Mouse (Mus musculus) testis, postnatal 14 days (tissue): ENCODE measurements around the gene St7l.
A peak's percentile ranks its signal among the peaks of the same experiment; 100 is the strongest.
"Not testable (repeated sequence)": the region's sequence is repeated elsewhere in the genome, so short reads cannot be mapped to it uniquely, and the experiment has no call there.

Experiments
- DNase-seq: peaks from one replicate; pipeline ENCODE4 v3.0.0; 2021; ENCODE audit warnings: low spot score

The St7l gene

DNA sequence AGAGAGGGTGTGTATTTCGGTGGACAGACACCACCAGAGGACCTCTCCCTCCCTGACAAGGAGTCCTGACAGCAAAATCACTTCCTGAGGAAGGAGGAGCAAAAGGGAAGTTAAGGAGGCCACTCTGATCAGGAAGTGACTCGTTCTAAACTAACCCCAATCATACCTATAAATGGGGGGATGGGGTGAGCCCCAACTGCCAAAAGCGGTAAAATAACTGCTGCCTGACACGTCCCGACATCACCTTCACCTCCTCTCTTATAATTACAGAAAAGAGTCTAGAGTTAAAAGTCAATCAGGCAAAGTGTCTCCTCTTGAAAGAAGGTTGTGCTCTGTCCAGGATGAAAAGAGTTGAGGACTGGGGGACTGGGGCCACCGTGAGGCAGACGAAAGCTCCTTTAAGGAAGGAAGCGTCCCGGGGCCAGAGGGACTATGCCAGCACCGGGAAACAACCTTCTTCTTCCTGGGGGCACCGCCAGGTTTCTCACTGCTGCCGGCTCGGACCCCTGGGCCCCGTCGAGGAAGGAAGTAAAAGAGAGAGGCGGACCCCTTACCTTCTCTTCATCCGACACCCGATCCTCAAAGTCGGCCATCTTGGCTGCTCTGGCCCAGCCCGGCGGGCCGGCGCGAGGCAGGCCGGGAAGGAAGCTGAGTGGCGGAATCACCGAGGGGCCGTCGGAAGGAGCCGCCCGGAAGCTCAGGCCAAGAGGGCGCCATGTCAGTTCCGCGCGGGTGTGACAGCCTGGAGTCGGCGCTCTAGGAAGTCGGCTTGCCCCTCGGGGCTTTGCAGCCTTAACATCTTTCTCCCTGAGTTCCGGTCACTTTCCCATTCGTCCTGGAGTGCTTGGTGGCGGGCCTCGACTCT is at the start of gene St7l, which contains the start of gene Capza1:
St7l (plus strand) TSS at position 220 of the 865 bp plus-strand sequence.
Capza1 (minus strand) TSS at position 720 of the 865 bp plus-strand sequence.
- DNase-seq, result peak; percentile 93

DNA sequence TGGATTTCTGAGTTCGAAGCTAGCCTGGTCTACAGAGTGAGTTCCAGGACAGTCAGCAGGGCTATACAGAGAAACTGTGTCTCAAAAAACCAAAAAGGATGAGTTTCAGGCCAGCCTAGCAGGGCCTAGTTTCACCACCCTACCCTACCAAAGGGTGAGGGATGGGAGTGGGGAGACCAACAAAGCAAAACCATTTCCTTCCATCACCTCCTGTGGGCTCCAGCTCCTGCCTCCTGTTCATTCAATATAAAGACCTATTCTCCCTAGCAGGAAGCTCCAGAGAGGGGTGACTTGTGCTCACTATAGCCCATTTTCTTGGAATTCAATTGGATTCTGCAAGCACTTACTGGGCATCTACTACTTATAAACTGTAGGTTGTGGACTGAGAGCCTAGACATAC is 49.1 kb upstream of the St7l start:
- no peak for DNase-seq

DNA sequence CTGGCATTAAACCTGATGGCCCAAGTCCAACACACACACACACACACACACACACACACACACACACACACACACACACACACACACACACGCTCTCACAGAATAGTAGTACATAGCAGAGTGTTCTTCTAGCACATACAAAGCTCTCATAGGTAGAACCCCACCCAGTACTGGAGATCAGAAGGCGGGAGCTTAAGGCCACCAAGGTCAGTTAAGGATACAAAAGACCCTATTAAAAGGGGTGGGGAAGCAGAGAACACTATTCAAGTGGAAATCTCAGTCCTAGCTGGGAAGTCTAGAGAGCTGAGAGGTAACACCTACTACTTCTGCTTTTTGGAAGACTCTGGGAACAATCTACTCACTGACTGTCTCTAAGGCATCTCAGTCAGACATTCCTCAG is 48.5 kb upstream of the St7l start:
- DNase-seq, result no peak

DNA sequence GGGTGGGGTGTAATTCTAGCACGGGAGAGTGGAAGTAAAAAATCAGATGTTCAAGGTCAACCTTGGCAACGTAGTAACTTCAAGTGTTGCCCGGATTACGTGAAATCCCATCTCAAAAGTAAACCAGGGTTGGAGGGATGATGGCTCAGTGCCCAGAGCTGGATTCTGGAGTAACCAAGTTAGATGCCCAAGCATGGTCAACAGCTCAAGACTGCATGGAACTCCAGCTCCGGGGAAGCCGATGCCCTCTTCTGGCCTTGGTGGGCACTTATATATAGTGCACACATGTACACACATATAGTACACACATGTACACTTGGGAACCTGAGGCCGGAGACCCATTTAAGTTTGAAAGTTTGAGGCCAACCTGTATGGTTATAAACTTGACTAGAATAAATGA is 47.7 kb upstream of the St7l start:
- no peak for DNase-seq

DNA sequence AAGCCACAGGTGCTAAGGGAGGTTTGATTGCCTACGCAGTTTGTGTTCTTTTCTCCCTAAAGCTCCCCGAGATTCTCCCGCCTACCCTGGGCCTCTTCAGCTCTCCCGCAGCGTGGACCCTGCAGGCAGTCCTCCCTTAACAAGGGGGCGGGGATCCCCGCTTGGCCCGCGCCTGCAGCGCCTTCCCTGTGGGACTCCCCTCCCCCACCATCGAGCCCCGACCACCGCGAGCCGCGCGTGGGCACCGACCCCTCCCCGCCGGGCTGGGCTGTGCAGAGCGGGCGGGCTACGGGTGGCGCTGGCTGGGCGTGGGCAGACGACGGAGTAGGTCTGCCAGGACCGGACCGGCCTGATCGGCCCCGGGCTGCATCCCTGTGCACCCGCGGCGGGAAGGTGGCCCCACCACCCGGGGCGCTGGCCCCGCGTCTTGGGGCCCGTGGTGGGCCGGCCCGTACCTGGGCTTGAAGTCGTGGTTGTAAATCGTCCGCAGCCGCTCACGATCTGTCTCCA is 46.3 kb upstream of the St7l start:
- DNase-seq, result peak; percentile 81

DNA sequence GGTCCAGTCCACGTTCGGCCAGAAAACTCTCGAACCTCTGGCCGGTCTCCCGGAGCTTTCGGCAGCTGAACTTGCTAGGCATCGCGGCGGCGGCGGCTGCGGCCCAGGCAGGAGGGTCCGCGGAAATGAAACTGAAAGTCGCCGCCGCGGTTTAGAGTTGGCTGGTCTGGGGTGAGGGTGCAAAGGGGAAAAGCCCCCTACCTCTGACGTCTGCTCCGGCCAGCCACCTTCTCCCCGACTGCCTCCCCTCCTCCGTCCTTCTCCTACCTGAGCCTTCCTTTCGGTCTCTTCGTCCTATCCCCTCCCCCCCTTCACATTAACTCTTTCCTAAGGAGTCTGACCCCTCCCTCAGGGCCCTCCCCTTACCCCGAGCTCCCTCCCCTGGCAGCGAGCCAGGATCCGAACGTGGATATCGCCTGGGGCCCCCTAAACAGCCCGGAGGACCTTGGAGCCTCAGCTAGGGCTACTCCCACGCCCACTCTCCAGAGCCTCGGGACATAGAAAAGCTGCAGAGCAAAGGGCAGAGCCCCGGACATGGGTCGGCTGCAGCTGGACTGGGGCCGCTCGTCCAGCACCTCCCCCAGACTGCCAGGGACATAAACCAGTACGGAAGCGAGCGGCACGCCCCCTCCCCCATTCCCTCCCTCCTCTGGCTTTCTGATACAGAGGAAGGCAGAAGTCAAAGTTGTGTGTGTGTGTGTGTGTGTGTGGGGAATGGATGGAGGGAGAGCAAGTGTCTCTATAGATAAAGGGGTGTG is 45.6 kb upstream of the St7l start, which contains the start of gene Mov10:
Mov10 (minus strand) TSS at position 573 of the 758 bp plus-strand sequence.
- DNase-seq, result peak; percentile 89

DNA sequence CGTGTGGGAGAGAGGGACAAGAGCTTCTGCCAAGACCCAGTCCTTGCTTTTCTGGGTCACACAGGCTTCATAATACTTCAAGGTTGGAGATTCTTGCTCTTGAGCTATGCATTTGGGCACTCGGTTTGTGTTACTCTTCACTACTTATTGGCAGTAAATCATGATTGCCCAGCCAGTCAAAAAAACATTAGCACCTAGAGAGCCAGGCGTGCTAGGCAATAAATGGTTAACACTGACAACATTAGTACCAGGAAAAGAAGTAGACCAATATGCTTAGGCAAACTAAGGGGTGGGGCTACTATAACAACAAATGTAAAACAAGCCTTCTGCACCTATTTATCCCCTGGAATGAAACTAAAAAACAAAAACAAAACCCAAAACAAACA is 45.1 kb upstream of the St7l start:
- no peak for DNase-seq

DNA sequence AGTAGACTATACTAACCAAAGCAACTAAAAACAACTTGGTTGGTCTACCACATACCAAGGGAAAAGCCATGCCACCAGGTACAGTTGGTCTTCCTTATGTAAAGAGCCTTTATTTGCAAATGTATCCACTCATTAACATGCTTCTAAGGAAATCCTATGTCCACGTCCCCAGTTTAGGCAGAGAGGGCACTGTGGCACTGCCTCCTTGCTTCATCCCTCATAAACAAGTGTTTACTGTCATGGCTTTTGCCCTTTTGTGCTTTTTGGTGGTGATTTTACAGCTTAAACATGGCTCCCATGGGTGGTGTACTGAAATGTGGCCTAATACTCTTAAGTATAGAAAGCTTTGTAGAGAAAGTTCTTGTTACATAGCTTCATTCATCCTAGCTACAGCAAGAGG is 43.4 kb upstream of the St7l start:
- DNase-seq, result no peak

DNA sequence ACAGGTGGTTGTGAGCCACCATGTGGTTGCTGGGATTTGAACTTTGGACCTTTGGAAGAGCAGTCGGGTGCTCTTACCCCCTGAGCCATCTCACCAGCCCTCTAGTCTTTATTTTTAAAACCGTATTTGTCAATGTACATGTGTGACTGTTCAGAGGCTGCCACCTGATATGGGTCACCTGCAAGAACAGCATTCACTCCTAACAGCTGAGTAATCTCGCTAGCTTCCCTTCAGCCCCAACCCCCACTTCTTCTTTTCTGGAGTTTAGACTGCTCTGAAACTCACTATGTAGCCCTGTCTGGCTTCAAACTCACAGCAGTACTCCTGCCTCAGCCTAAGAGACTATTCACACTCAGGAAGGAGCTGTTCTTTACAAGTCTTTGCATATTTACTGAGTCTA is 41.4 kb upstream of the St7l start:
- DNase-seq, result no peak

DNA sequence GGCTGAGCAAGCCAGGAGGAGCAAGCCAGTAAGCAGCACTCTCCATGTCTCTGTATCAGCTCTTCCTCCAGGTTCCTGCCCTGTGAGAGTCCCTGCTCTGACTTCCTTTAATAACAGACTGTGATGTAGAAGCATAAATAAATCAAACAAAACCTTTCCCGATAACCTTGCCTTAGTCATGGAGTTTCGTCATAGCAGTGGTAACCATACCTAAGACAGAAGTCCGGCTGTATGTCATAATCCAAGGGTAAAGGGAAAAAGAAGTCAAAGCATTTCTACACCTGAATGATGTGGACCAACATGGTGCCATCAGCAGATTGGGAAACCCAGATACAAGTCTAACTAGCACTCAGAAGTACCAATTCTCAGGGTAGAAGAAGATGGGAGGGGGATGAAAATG is 28.0 kb upstream of the St7l start:
- DNase-seq, result no peak

DNA sequence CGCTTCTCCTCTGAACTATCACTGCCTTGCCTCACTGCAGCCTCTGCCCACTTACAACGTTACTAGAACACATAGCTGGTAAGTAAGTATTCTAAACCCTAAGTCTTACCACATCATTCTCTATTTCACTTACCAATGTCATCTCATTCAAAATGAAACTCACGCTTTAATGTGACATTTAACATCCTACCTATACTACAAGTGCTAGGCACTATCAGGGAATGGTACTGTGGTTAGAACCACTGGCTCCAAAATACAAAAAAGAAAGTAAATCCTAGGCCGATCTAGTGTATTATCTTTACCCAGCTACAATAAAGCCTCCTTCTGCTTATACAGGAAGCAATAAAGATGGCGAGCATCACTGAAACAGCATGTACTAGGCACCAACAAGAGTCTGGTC is 22.8 kb upstream of the St7l start:
- DNase-seq, result no peak

DNA sequence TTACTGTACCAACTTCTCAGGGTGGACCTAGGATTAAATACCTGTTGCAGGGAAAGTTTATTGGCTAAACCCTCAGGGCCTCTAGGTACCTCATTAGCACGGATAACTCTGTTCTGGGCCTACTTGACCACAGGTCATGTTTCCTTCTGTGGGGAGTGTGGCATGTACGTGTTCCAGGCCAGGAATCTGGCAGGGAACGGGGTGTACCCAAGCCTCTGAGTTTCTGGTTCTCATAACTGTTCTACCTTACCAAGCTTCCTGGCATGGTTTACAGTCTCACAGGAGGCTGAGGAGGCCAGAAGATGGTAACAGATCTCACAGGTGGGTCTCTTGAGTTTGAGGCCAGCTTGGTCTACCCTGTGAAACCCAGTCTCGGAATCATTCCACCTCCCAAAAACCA is 17.2 kb upstream of the St7l start:
- no peak for DNase-seq

DNA sequence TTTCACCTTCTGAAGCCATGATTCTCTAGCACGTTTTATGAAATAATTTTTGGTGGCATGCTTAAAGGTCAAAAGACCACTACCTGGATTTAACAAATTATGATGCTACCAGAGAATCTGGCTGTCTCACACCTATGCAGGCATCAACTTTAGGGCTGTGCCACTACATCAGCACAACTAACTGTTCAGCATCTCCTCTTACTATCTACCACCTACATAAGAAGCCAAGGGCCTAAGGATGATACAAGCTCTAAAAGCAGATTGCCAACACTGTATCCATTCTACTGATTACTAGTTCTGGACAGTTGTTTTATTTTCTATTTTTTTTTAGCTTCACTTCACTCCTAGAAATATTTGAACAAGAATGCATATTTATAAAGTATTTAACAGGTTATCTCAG is 9.3 kb upstream of the St7l start:
- DNase-seq, result no peak

DNA sequence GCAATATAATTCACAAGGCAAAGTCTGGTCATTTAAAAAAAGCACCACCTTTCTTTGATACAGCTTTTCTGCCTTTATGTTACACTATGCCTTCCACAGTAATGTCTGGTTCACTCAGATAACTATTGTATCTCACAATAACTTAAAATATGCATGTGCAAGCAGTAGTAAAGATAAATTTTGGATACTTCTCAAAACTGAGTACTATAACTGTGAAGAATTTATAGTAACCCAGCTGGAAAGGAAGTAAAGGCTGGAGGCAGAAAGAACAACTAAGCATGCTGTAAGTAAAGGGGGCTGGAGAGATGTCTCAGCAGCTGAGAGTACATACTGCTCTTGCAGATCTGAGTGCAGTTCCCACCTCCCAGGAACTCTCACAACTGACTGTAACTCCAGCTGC is 8.9 kb upstream of the St7l start:
- no peak for DNase-seq

DNA sequence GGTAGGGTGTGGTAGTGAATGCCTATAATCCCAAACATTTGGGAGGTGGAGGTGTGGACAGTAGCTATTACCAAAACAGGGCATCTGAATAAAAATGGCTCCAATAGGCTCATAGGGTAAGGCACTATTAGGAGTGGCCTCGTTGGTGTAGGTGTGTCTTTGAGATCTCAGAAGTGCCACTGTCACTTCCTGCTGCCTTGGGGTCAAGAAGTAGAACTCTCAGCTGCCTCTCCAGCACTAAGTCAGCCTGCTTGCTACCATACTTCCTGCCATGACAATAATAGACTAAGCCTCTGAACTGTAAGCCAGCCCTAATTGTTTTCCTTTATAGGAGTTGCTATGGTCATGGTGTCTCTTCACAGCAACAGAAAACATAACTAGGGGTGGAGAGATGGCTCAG is 7.7 kb upstream of the St7l start:
- no peak for DNase-seq

DNA sequence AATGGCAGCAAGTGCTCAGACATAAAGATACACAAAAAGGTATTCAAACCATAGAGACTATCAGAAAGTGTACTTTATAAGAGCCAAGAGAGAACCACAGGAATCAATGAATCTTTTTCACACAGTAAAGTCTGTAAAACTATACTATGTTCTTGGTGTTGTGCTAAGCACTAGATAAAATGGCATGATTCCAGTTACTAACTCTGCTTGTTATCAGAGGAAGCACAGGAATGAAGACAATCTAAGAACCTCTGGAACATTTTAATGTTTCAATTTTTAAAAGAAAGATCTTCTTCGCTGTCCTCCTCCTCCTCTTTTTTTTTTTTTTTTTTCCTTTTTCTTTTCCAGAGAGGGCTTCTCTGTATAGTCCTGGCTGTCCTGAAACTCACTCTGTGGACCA is 5.2 kb upstream of the St7l start:
- DNase-seq, result no peak

DNA sequence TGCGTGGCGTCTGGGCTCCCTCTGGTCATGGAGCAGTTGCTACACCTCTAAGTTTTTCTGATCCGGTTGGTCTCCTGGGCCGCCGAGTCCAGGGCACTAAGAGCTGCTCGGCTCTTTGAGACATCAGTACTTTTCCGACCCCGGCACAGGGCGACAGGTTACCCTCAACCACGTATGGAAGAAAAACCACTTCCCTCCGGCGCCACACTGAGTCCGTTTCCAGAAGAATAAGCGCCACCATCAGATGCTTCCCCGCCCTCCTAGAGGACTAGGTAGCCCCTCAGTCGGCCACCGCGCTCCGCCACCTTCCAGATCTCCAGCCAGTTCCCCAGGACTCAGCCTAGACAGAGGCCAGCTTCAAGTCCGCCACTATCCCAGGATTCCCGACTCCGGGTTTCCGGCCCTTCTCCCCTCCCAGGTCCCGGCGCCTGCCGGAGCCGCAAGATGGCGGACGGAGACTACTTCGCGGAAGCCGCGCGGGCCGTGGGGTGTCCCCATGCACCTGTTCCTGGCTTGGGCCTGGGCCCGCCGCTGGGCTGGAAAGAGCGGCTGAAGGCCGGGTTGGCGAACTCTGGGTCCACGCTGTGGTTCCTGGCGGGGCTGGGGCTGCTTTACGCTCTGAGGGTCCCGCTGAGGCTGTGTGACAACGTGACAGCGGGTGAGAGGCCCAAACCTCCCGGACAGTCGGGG is 991 bp downstream of the St7l start:
- DNase-seq, result peak; percentile 94

DNA sequence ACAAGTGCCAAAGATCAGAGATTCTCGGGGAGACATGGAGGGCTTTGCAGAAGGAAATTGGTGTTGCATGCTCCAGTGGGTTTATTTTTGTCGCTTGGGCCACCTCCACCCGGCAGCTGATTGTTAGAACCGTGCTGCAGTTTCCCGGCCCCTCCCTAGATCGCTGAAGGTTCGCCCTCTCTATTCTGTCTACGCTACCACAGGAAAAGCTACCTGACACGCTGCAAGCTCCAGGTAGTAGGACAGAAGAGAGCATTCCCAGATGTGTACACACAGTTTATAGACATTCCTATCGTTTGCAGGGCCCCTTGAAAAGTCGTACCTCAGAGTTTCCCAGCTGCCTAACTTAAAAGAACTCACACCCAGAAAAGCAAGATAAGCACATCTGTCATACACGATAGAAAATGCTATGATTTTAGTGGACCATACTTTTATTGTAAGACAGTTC is 1.6 kb downstream of the St7l start:
- DNase-seq, result no peak

DNA sequence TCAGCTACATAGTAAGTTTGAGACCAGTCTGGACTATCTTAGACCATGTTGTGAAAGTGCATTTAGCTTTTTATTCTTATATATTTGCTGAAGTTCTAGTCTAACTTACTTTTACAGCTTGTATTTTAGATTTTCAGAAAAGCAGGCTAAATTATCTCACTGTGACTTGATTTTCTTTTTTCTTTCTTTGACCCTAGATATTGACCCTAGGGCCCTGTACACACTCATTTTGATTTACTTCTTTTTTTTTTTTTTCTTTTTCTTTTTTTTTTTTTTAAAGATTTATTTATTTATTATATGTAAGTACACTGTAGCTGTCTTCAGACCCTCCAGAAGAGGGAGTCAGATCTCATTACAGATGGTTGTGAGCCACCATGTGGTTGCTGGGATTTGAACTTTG is 2.9 kb downstream of the St7l start:
- DNase-seq, result not testable (repeated sequence)

DNA sequence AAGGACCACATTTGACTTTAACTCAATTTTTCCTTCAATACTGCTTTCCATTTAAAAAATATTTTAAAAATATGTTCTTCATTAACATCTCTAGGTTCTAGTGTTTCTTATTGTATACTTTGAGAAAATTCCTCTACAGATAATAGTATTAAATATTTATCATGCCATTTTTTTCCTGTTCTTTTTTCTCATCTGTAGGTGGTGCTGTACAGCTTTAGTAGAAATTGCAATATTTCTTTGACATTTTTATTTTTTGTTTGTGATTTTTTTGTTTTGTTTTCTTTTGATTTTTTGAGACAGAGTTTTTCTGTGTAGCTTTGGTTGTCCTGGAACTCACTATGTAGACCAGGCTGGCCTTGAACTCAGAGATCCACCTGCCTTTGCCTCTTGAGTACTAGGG is 5.8 kb downstream of the St7l start:
- no peak for DNase-seq

DNA sequence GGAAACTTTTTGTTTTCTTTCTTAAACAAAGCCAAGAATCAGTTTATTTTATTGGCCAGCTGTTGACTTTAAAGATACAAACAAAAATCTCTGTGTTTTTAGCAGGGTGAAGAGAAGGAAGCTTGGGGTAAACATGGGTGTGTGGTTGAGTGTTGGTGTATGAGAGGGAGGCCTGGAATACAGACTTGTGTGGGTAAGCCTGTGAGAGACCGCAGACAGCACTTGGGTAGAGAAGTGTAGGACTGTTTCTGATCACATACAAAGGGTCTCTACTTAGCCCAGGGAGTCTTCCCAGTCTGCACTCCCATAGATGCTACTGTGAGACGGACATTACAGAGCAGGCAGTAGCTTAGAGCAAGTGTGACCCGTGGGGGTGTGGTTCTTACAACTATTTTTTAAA is 24.8 kb downstream of the St7l start:
- DNase-seq, result no peak

DNA sequence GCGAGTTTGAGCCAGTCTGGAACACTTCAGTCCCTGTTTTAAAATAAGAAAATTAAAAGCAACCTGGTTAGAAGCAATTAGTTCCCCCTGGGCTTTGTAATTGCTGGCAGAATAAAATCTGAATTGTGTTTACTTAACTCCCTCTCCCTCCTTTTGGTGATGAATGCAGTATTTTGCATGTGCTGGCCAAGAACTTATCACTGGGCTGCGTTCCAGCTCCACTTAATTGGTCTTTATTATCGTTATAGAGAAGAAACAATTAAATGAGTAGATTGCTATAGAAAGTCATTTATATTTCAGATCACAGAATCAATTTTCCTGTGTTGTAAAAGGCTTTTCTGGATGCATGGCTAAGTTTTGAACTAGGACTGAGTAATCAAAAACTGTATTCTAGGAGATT is 32.3 kb downstream of the St7l start:
- no peak for DNase-seq
